Mouse (Mus musculus) embryonic fibroblast, embryonic 13.5 days (primary cell): Measurements from ENCODE around the gene Aph1a. TPM values are rescaled to one million over a fixed set of nuclear protein-coding genes. Genes with fewer than 3 reads are reported as not detected.
"Not testable (repeated sequence)": the region's sequence is repeated elsewhere in the genome, so short reads cannot be mapped to it uniquely, and the experiment has no call there.

Experiments
- H3K27ac ChIP-seq: 2 replicates; pipeline ENCODE4 v1.5.1; 2012; ENCODE audit warnings: low read length, control low read depth, inconsistent platforms; ENCODE audit not compliant: insufficient read depth
- H3K4me1 ChIP-seq: 2 replicates; pipeline ENCODE4 v1.6.1; 2011; ENCODE audit warnings: low read length; ENCODE audit not compliant: control insufficient read depth, insufficient read depth
- H3K4me3 ChIP-seq: 2 replicates; pipeline ENCODE4 v1.5.1; 2011; ENCODE audit warnings: mild to moderate bottlenecking, control low read depth, low read length; ENCODE audit not compliant: insufficient read depth
- CTCF ChIP-seq: IDR thresholded peaks from 2 replicates; pipeline ENCODE4 v1.5.1; 2011; ENCODE audit warnings: mild to moderate bottlenecking, control low read depth, low read length, moderate library complexity, borderline replicate concordance; ENCODE audit not compliant: insufficient read depth
- POLR2A ChIP-seq: IDR thresholded peaks from 2 replicates; pipeline ENCODE4 v1.6.1; 2011; ENCODE audit warnings: low read depth, mild to moderate bottlenecking, control low read depth, low read length, moderate library complexity
- polyA plus RNA-seq: library from polyadenylated mRNA; stranded (reverse); fragments of >200 nt; gene quantifications from 2 replicates; pipeline ENCODE4 v1.2.4, GENCODE M21; 2011; ENCODE audit warnings: low read depth; ENCODE audit not compliant: missing spikeins, insufficient read length

The Aph1a gene
- polyA plus RNA-seq, 1 experiment = 63.3 TPM

DNA sequence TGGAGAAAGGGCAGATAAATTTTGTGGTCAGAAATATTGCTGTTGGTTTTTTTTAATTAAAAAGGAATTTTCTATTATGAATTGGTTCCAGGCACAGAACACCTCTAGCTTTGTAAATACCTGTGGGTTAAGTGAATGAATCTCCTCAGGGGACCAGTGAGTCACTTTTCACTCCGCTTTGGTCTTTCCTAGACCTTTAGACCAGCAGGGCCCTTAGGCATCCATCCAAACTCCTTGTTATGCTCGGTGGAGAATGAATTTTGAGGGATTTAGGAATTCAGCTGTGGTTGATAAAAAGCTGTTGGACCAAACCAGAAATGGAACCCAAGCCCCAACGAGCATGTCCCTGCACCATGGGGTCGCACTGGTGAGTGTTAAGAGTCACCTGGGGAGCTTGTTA is 13.8 kb downstream of the Aph1a start:
- Histone ChIP-seq H3K4me1 (no peaks in the 10 kb centered on the region), H3K27ac (no peak overlapping the region), H3K4me3 (no peak overlapping the region)
- TF ChIP-seq CTCF = no peak
- TF ChIP-seq POLR2A = no peak

DNA sequence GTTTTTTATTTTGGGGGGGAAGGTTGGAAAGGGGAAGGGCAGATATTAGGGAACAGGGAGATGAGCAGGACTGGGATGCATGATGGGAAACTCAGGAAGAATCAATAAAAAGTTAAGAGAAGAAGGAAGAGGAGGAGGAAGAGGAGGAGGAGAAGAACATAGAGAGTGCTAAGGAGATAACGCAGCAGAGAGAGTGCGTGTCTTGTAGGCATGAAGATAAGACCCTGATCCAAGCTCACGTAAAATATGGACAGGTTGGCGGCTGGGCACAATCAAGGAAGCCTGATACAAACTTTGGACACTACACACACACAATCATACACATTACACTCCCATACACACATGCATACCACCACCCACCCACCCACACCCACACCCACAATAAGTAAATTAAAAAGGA is 20.9 kb downstream of the Aph1a start:
- Histone ChIP-seq H3K27ac (no peak overlapping the region), H3K4me1 (no peaks in the 10 kb centered on the region), H3K4me3 (no peak overlapping the region)
- no peak for TF ChIP-seq CTCF
- no peak for TF ChIP-seq POLR2A

DNA sequence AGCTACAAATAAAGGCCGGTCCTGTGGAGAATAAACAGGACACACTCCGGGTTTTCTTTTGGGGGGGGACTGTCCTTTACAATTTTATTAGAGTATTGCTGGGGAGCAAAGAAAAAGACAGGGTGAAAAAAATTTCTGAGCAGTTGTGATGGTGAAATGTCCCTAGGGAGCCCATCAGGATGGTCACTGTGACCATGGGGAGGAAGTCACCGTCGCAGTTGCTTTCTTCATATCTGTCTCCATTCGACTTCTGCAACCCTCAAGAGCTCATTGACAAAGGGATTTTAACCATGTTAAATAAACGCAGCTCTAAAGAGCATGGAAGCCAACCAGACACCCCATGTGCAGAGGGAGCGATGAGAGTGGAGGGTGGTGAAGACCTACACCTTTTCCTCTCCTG is 23.0 kb downstream of the Aph1a start:
- TF ChIP-seq CTCF (no peak), POLR2A (no peak)
- H3K4me1 ChIP-seq = no peaks in the 10 kb centered on the region
- H3K4me3 ChIP-seq = no peak overlapping the region
- H3K27ac ChIP-seq = no peak overlapping the region

DNA sequence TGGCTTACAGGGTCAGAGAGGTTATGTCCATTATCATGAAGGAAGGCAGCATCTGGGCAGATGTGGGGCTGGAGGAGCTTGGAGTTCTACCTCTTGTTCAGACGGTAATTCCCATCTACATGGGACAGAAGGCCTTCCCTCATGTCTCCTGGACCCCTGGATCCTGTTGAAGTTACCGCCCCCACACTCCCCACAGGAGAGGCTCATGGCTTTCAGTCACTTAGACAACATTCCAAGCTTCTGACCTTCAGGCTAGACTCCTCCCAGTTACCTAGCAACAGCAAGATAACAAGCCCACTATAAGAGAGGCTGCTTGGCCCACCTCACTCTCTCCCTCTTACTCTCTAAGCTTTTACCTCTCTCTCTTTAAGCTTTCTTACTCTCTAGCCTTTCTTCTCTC is 26.8 kb downstream of the Aph1a start:
- not testable (repeated sequence) for H3K27ac ChIP-seq, H3K4me3 ChIP-seq, H3K4me1 ChIP-seq

DNA sequence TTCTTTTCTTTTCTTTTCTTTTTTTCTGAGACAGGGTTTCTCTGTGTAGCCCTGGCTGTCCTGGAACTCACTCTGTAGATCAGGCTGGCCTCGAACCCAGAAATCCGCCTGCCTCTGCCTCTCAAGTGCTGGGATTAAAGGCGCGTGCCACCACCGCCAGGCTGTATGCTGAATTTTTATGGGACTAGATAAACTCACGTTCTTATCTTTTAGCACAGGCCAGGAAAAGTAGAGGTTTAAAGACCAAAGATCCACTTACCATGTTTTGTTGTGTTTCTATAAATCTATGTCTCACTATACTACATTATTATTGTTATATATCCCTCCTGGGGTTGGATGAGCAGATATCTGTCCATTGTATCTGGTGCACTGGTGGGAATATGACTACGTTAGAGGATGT is 29.7 kb downstream of the Aph1a start:
- H3K4me3 ChIP-seq, H3K4me1 ChIP-seq, H3K27ac ChIP-seq: not testable (repeated sequence)

DNA sequence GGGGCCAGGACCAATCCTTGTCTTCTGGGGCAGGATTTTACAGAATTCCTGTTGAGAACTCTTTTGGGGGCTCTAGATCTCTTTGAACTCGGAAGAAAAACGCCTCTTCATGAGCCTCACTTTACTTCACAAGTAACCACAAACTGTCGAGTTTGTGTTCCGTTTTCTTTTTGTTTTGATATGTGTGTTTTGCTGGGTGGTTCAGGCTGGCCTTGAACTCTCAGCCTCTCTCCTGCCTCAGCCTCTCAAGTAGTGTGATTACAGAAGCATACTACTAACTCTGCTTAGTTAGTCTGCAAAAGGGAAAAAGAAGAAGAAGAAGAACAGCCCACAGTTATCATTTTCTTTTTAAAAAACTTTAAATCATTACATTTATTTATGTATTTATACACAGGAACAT is 30.4 kb downstream of the Aph1a start:
- no peaks in the 10 kb centered on the region for H3K4me1 ChIP-seq
- no peak overlapping the region for H3K4me3 ChIP-seq
- H3K27ac ChIP-seq = no peak overlapping the region
- no peak for TF ChIP-seq CTCF
- TF ChIP-seq POLR2A = no peak

DNA sequence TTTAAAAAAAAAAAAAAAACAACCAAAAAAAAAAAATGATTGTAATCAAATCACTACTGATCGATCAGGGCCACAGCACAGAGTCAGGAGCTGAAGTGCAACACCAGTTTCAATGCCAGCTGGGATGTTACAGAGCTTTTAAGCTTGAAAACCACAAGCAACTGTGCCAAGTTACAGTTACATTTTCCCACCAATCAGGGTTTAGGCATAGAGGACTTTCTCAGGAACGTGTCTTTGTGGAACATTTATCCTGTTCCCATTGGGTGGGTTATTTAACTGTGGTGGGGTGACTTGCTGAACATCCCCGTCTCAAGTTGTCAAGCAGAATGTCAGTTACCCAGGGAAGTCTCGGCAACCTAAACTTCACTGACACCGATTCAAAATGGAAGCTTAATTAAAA is 31.3 kb downstream of the Aph1a start:
- TF ChIP-seq POLR2A = no peak
- no peak for TF ChIP-seq CTCF
- Histone ChIP-seq H3K27ac (no peak overlapping the region), H3K4me1 (no peaks in the 10 kb centered on the region), H3K4me3 (no peak overlapping the region)

DNA sequence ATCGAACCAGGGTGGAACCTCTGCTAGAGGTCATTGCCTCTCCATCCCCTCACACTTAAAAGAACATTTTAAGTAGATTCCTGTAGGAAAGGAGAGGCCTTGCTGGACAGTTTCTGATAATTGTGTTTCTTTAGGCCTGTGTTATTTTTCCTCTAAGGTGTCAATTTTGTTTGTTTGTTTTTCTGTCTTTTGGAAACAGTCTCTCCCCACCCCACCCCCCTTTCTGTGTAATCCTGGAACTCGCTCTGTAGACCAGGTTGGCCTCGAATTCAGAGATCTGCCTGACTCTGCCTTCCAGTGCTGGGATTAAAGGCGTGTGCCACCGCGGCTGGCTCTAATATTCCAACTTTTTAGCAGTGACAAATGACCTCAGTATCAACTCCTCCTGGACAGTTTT is 34.5 kb downstream of the Aph1a start:
- Histone ChIP-seq H3K4me1 (no peaks in the 10 kb centered on the region), H3K27ac (0 out of 2 replicates have a peak overlapping the region, but pooled peaks have one; percentile 1), H3K4me3 (peak overlapping the region; percentile 55)
- TF ChIP-seq POLR2A = no peak
- no peak for TF ChIP-seq CTCF

DNA sequence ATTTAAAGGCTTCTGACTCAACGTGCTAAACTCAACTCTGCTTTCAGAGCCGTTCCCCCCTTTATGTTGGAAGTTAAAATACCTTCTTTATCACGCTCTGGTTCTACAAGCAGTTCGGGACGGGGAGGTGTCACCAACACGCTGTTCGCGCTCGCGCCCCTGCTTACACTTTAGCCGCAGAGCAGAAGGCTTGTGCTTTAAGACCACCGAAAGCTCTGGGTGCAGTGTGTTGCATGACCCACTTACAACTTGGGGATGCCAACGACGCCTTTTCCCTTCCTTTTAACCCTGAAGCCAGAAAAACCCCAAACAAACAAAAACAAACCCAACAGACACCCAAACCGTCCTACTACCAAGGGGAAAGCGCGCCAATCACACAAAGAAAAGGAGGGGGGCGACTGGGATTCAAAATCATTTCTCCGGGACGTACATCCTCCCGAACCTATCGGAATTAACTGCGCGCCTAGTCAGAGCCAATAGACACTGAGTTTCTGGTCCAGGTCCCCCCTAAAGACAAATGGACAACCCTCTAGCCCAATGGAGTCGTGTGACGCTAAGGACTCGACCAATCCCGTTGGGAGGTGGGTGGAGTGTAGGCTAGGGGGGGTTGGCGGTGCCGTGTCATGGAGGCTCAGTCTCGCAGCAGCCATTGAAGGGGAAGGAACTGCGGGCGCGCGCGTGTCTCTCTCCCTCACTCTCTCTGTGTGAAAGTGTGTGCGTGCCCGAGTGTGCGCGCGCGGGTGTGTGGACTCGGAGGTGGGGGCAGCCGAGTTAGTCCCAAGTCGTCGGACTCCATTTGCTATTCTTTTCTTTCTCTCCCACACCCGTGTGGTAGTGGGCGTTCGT is 35.1 kb downstream of the Aph1a start, which contains the start of gene Anp32e:
Gene Anp32e (plus strand): TSS at position 589 of the 846 bp plus-strand sequence.
- peak within 1 kb of the TSS; percentile 99 for H3K4me3 ChIP-seq
- TF ChIP-seq POLR2A (peak; percentile 93), CTCF (no peak)
- H3K4me1 ChIP-seq = no peaks in the 10 kb centered on the region
- H3K27ac ChIP-seq = peak within 1 kb of the TSS; percentile 49

DNA sequence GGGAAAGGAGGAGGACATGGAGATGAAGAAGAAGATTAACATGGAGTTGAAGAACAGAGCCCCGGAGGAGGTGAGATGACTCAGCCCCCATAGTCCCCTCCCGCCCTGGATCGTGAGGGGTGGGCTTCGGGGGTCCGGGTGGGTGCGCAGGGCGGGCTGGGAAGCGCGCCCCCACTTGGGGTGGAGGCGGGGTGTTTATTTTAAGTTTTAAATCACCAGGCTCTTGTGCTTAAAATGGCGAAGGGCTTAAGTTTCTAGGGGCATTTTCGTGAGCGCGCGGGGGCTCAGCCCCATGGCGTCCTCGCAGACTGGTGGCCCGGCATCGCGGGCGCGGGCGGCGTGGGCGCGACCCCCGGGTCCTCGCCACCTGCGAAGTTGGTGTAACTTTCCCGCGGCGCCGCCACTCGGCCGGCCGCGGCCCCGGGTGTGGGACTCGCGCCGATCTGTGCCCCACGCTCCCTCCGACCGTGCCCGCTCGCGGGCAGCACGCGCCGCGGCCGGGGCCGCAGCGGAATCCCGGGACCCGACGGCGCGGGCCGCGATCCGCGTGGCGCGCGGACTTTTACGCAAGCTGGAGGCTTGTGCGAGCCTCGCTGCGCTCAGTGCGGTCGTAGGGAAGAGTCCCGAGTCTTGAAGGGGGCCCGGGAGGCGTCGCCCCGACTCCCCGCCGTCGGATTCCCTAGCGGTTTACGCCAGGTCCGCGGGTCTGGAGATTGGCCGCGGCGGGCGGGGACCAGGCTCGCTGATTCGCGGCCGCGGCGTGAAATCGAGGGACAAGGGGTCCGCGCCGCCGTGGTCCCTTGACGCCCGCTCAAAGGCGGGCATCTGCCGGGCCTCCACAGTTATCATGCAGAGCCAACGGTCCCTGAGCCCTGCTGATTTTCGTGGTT is 36.1 kb downstream of the Aph1a start:
- no peaks in the 10 kb centered on the region for H3K4me1 ChIP-seq
- peak overlapping the region; percentile 99 for H3K4me3 ChIP-seq
- H3K27ac ChIP-seq = peak overlapping the region; percentile 49; the same call in 1 of the 2 replicates
- no peak for TF ChIP-seq CTCF
- 0 out of 2 replicates have a peak, but pooled peaks have one; percentile 16 for TF ChIP-seq POLR2A
